Mouse (Mus musculus): ENCODE measurements around the gene Ly6g5b.

GRCm38 (mm10) chr17:35106522-35106921 lies 8.7 kb downstream of the Ly6g5b start:
- TF ChIP-seq CTCF (IDR thresholded peaks at IDR 0.05; ENCODE audit: low read depth, low read length), result no peak
- no peak for TF ChIP-seq POLR2A (IDR thresholded peaks at IDR 0.05; ENCODE audit: extremely low read depth, insufficient read depth, low read length)

Measured in liver, adult 2 months (tissue).